Mouse (Mus musculus) megakaryocyte, embryonic 14.5 days (primary cell): ENCODE measurements around the gene Exosc5. TPM values are rescaled to one million over a fixed set of nuclear protein-coding genes. Genes with fewer than 3 reads are reported as not detected.
A peak's percentile ranks its signal among the peaks of the same experiment; 100 is the strongest.

Experiments used
- H3K27me3 ChIP-seq: replicated peaks from 2 replicates; pipeline ENCODE3; 2012; ENCODE audit warnings: inconsistent platforms
- H3K36me3 ChIP-seq: replicated peaks from 2 replicates; pipeline ENCODE3; 2012; ENCODE audit warnings: low read length, inconsistent platforms, mixed read lengths
- H3K4me1 ChIP-seq: 2 replicates; pipeline ENCODE4 v1.6.1; 2012; ENCODE audit warnings: inconsistent platforms
- H3K4me3 ChIP-seq: replicated peaks from 2 replicates; pipeline ENCODE3; 2012; ENCODE audit warnings: moderate library complexity, mild to moderate bottlenecking, inconsistent platforms
- H3K9me3 ChIP-seq: 2 replicates; pipeline ENCODE4 v1.6.1; 2012; ENCODE audit warnings: inconsistent platforms
- FLI1 ChIP-seq: IDR thresholded peaks from 2 replicates; pipeline ENCODE4 v1.6.1; 2012; ENCODE audit warnings: low read length, inconsistent platforms, mixed read lengths
- GATA1 ChIP-seq: IDR thresholded peaks from 3 replicates; pipeline ENCODE4 v1.6.1; 2012; ENCODE audit warnings: mixed read lengths, low read length, inconsistent platforms, borderline replicate concordance
- polyA plus RNA-seq: library from polyadenylated mRNA; stranded (reverse); fragments of >175 nt; gene quantifications from 2 replicates; pipeline ENCODE4 v1.2.3, GENCODE M21; 2012; ENCODE audit warnings: low replicate concordance; ENCODE audit not compliant: insufficient read depth

Gene Exosc5
- polyA plus RNA-seq, 1 experiment = 233 TPM

DNA sequence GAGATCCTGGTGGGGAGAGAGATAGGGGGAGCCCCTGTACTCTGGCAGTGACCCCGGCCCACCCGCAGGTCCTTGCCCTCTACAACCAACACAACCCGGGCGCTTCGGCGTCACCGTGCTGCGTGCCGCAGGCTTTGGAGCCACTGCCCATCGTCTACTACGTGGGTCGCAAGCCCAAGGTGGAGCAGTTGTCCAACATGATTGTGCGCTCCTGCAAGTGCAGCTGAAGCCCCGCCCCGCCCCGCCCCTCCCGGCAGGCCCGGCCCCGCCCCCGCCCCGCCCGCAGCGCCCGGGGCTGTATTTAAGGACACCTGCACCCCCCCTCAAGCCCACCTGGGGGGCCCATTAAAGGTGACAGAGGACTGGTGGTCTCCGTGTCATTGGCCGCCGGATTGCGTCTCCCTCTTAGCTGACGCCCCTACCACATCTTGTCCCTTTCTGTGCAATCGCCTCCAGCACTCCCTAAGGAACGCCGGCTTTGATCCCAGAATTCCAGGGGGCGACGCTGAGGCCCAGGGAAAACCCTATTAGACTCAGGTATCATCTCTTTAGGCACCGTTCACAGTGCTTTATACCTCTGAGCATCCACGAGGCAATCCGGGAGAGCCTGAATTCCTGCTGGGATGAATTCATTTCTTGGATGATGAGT is 45.9 kb downstream of the Exosc5 start:
- Histone ChIP-seq H3K36me3 (peaks cover 99% of the 10 kb centered on the region), H3K9me3 (peaks cover 4% of the 10 kb centered on the region), H3K4me1 (peaks cover 95% of the 10 kb centered on the region), H3K4me3 (peak overlapping the region; percentile 59), H3K27me3 (no peaks in the 10 kb centered on the region)
- TF ChIP-seq FLI1 = no peak
- TF ChIP-seq GATA1 = no peak

GRCm38 (mm10) chr7:25705801-25706251 is 46.9 kb downstream of the Exosc5 start:
- H3K36me3 ChIP-seq = peaks cover 99% of the 10 kb centered on the region
- H3K27me3 ChIP-seq = no peaks in the 10 kb centered on the region
- H3K4me1 ChIP-seq = peaks cover 99% of the 10 kb centered on the region
- peaks cover 4% of the 10 kb centered on the region for H3K9me3 ChIP-seq
- H3K4me3 ChIP-seq = peak overlapping the region; percentile 76
- no peak for TF ChIP-seq FLI1
- no peak for TF ChIP-seq GATA1

DNA sequence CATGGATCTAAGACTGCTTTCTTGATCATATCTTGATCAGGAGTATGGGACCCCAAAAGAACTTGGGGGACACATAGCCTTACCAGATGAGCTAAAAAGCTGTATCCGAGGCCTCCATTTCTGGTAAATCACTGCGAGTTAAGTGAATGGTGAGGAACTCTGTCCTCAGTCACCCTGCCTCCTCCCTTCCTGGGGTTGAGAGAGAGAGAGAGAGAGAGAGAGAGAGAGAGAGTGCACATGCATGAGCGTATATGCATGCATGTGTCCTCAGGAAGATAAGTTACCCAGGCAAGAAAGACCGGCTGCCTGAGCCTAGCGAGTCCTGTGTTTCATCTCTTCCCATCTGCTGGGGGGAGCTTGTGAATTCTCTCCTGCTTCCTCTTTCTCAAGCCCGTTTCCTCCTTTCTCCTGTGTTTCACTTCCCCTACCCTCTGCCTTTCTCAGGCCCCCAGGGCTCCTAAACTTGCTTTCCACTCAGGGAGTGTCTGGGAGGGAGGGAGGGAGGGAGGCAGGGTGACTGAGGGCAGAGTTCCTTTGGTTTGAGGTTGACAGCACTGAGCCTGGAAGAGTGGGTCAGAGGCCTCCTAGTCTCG is 47.7 kb downstream of the Exosc5 start:
- Histone ChIP-seq H3K27me3 (no peaks in the 10 kb centered on the region), H3K36me3 (peaks cover 99% of the 10 kb centered on the region), H3K4me1 (peaks cover 99% of the 10 kb centered on the region), H3K4me3 (no peak overlapping the region), H3K9me3 (peaks cover 1% of the 10 kb centered on the region)
- no peak for TF ChIP-seq GATA1
- no peak for TF ChIP-seq FLI1

DNA sequence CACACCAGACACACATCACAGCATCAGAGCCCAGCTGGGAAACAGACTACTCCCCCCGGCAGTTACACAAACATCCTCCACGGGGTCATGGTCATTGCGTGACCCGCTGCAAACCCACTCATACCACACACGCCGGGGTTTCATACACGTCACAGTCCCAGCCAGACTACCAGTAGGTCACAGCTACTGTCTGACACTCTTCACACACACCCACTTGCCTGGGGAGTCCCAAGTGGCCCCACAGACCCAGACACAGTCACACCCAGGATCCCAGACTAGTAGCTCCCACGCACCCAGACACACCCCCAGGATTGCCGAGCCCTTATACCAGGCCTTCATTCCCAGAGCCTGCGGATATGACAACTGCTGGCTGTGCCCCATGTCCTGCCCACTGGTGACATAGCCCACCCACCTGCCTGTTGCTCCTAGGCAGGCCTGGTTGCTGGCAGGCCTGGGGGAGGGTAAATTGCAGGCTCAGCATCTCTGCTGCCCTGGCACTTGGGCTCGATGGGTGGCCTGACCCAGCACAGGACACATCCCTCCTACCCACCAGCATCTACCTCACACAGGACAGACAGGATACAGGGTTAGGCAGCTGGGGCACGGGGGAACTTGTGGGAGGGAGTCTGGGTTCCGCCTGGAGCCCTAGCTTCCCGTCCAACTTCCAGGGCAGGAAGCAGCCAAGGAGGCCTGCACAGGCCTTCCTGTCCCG is 48.8 kb downstream of the Exosc5 start:
- TF ChIP-seq GATA1 (no peak), FLI1 (no peak)
- H3K27me3 ChIP-seq = no peaks in the 10 kb centered on the region
- H3K36me3 ChIP-seq = peaks cover 99% of the 10 kb centered on the region
- H3K4me1 ChIP-seq = peaks cover 99% of the 10 kb centered on the region
- H3K4me3 ChIP-seq = peak overlapping the region; percentile 51
- no peaks in the 10 kb centered on the region for H3K9me3 ChIP-seq

DNA sequence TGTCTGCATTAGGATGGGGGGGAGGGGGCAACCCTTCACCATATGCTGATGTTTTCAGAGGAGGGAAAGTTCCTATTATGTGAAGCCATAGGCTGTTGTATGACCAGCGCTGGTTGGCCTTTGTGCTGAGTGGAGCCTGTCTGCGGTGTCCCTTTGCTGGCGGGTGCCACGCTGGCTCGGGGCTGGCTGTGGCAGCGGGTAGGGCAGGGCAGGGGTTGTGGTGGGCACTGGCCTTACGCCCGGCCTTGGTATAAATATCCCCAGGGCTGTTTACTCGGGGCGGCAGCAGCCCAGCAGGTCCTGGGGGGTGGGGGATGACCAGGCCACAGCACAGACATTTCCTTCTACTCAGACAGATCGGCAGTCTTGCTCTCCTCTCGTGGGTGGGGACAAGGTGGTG is 51.0 kb downstream of the Exosc5 start:
- Histone ChIP-seq H3K9me3 (no peaks in the 10 kb centered on the region), H3K4me3 (no peak overlapping the region), H3K4me1 (peaks cover 99% of the 10 kb centered on the region), H3K27me3 (no peaks in the 10 kb centered on the region), H3K36me3 (peaks cover 100% of the 10 kb centered on the region)
- TF ChIP-seq GATA1 = no peak
- no peak for TF ChIP-seq FLI1

DNA sequence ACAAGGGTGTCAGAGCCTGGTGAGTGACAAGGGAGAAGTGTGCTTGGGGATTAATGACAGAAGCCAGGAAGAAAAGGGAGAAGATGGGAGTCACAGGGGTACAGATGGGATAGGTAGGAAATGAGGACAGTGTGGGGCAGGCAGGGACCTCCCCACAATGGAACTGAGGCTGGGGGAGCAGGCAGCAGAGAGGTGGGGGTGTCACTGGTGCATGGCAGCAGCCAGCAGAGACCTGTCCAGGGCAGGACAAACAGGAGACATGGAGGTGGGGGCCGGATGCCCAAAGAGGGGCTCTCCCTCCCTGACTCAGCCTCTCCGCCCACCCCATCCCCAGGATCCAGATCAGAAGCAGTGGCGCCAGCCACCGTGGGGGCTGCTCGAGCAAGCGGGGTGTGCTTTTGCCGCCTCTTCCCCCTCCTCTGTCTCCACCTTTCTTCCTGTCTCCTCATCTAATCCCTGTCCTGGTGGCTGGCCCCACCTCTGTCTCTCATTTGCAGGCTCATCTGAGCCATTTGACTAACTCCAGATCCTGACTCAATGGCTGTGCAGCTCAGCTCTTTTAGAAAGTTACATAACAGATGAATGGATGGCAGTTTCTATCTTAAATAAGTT is 51.7 kb downstream of the Exosc5 start:
- H3K27me3 ChIP-seq = no peaks in the 10 kb centered on the region
- H3K9me3 ChIP-seq = no peaks in the 10 kb centered on the region
- H3K4me3 ChIP-seq = peak overlapping the region; percentile 55
- TF ChIP-seq GATA1 = no peak
- no peak for TF ChIP-seq FLI1
- peaks cover 100% of the 10 kb centered on the region for H3K36me3 ChIP-seq
- H3K4me1 ChIP-seq = peaks cover 99% of the 10 kb centered on the region

GRCm38 (mm10) chr7:25711165-25711564 is 52.2 kb downstream of the Exosc5 start:
- H3K4me3 ChIP-seq = peak overlapping the region; percentile 38
- peaks cover 100% of the 10 kb centered on the region for H3K36me3 ChIP-seq
- TF ChIP-seq GATA1 (no peak), FLI1 (no peak)
- H3K9me3 ChIP-seq = no peaks in the 10 kb centered on the region
- H3K27me3 ChIP-seq = no peaks in the 10 kb centered on the region
- peaks cover 99% of the 10 kb centered on the region for H3K4me1 ChIP-seq

- no peak for TF ChIP-seq FLI1
- no peak for TF ChIP-seq GATA1
- no peaks in the 10 kb centered on the region for H3K9me3 ChIP-seq
- H3K4me1 ChIP-seq = peaks cover 99% of the 10 kb centered on the region
- peak overlapping the region; percentile 25 for H3K4me3 ChIP-seq
- H3K36me3 ChIP-seq = peaks cover 100% of the 10 kb centered on the region
- no peaks in the 10 kb centered on the region for H3K27me3 ChIP-seq
Observed at GRCm38 (mm10) chr7:25711731-25712197, 52.8 kb downstream of the Exosc5 start.

- TF ChIP-seq FLI1 = no peak
- TF ChIP-seq GATA1 = no peak
- H3K4me1 ChIP-seq = peaks cover 99% of the 10 kb centered on the region
- no peaks in the 10 kb centered on the region for H3K27me3 ChIP-seq
- no peaks in the 10 kb centered on the region for H3K9me3 ChIP-seq
- H3K4me3 ChIP-seq = no peak overlapping the region
- H3K36me3 ChIP-seq = peaks cover 99% of the 10 kb centered on the region
Observed at GRCm38 (mm10) chr7:25712801-25713200, 53.8 kb downstream of the Exosc5 start.

- peaks cover 98% of the 10 kb centered on the region for H3K4me1 ChIP-seq
Observed at GRCm38 (mm10) chr7:25714581-25714980, 55.6 kb downstream of the Exosc5 start.

More at GRCm38 (mm10) chr7:25714581-25714980, 55.6 kb downstream of the Exosc5 start:
- peaks cover 81% of the 10 kb centered on the region for H3K36me3 ChIP-seq
- H3K27me3 ChIP-seq = no peaks in the 10 kb centered on the region
- TF ChIP-seq GATA1 (no peak), FLI1 (no peak)
- no peak overlapping the region for H3K4me3 ChIP-seq
- H3K9me3 ChIP-seq = no peaks in the 10 kb centered on the region
